Mouse (Mus musculus) c-Kit-positive CD71-positive TER-119-positive erythroid progenitor cells, embryonic 14.5 days (primary cell): ENCODE data around the gene Aif1.

Experiments
- DNase-seq: peaks from one replicate; pipeline ENCODE4 v3.0.0-alpha.2; 2013; ENCODE audit warnings: low spot score

Gene Aif1

GRCm38 (mm10) chr17:35175968-35176367 is at the start of gene Aif1:
Gene Aif1 (minus strand): TSS chr17:35176068.
- DNase-seq = no peak

- no peak for DNase-seq
These were observed 49.6 kb upstream of the Aif1 start for GRCm38 (mm10) chr17:35225456-35225855.

GRCm38 (mm10) chr17:35224641-35225040 is 48.8 kb upstream of the Aif1 start:
- DNase-seq = no peak

GRCm38 (mm10) chr17:35222299-35222698 is 46.4 kb upstream of the Aif1 start:
- DNase-seq = no peak

- DNase-seq = no peak
These were observed 44.5 kb upstream of the Aif1 start, which contains the start of gene Gm16181 for GRCm38 (mm10) chr17:35220156-35220952. Gene Gm16181 (plus strand): TSS chr17:35220834.

- no peak for DNase-seq
These were observed 43.8 kb upstream of the Aif1 start for GRCm38 (mm10) chr17:35219601-35220041.

- no peak for DNase-seq
These were observed 42.8 kb upstream of the Aif1 start for GRCm38 (mm10) chr17:35218516-35219193.

GRCm38 (mm10) chr17:35213071-35213470 is 37.2 kb upstream of the Aif1 start:
- DNase-seq = no peak

GRCm38 (mm10) chr17:35210593-35210992 is 34.7 kb upstream of the Aif1 start:
- DNase-seq = no peak

GRCm38 (mm10) chr17:35209785-35210535 is 34.1 kb upstream of the Aif1 start:
- DNase-seq = no peak

- no peak for DNase-seq
These were observed 29.5 kb upstream of the Aif1 start for GRCm38 (mm10) chr17:35205380-35205769.

- no peak for DNase-seq
These were observed 28.9 kb upstream of the Aif1 start, which contains the start of gene Lta for GRCm38 (mm10) chr17:35204494-35205379. Gene Lta (minus strand): TSS chr17:35205351.

GRCm38 (mm10) chr17:35202442-35202841 is 26.6 kb upstream of the Aif1 start:
- no peak for DNase-seq

- no peak for DNase-seq
These were observed 25.9 kb upstream of the Aif1 start, which contains the start of gene Tnf for GRCm38 (mm10) chr17:35201787-35202186. Gene Tnf (minus strand): TSS chr17:35202007.

GRCm38 (mm10) chr17:35201128-35201527 is 25.3 kb upstream of the Aif1 start:
- DNase-seq = no peak

GRCm38 (mm10) chr17:35200398-35200797 is 24.5 kb upstream of the Aif1 start:
- DNase-seq = no peak

GRCm38 (mm10) chr17:35198946-35199345 is 23.1 kb upstream of the Aif1 start:
- DNase-seq = no peak

- DNase-seq = no peak
These were observed 22.2 kb upstream of the Aif1 start for GRCm38 (mm10) chr17:35198029-35198428.

- DNase-seq = no peak
These were observed 21.3 kb upstream of the Aif1 start for GRCm38 (mm10) chr17:35197126-35197525.

GRCm38 (mm10) chr17:35196321-35196641 is 20.4 kb upstream of the Aif1 start:
- DNase-seq = no peak

GRCm38 (mm10) chr17:35195631-35196320 is 19.9 kb upstream of the Aif1 start:
- DNase-seq = peak; percentile 57
